Mouse (Mus musculus): Measurements from ENCODE around the gene Dnm3.

Gene Dnm3

GRCm38 (mm10) chr1:162162249-162162648 is 315.6 kb downstream of the Dnm3 start:
- DNase-seq (ENCODE audit: low read depth), result no peak

GRCm38 (mm10) chr1:162160718-162161117 is 317.1 kb downstream of the Dnm3 start:
- no peak for DNase-seq (ENCODE audit: low read depth)

- no peak for DNase-seq (ENCODE audit: low read depth)
Observed at GRCm38 (mm10) chr1:162158486-162158885, 319.3 kb downstream of the Dnm3 start.

GRCm38 (mm10) chr1:162157659-162158058 is 320.2 kb downstream of the Dnm3 start:
- DNase-seq (ENCODE audit: low read depth), result no peak

GRCm38 (mm10) chr1:162156873-162157272 is 321.0 kb downstream of the Dnm3 start:
- no peak for DNase-seq (ENCODE audit: low read depth)

GRCm38 (mm10) chr1:162155546-162155945 is 322.3 kb downstream of the Dnm3 start:
- DNase-seq (ENCODE audit: low read depth), result no peak

DNA sequence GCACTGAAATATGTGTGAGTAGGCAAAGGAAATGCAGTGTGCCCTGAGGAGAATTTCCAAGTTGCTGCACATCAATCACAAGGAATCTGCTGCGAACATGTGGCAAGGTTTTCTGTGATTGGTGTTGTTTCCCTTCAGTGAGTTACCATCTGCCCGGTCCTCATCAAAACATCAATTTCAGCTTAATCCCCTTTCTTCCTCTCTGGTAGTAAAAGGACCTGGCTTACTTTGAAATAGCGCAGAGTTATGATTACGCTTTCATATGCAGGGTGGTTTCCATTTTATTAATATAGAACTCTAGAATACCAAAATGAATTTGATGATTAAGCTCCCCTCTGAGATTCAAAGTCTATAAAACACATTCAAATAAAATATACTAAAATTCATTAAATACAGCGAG is 324.7 kb downstream of the Dnm3 start:
- no peak for DNase-seq (ENCODE audit: low read depth)

DNA sequence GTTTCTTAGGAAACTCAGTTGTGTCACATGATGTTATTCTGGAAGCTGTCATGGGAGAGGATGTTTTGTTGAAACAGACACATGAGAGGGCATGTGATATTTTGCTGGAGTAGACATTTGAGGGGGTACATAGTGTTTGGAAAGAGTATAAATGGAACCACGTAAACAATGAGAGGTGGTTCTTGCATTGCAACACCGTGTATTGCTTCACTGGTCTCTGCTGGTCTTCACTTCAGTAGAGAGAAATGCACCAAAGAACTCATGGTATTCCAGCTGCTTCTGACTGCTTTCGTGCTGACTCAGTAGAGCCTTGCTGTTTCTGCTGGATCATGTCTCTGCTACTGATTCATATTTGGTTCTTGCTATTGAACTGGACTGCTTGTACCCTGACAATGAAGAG is 328.1 kb downstream of the Dnm3 start:
- DNase-seq (ENCODE audit: low read depth), result no peak

DNA sequence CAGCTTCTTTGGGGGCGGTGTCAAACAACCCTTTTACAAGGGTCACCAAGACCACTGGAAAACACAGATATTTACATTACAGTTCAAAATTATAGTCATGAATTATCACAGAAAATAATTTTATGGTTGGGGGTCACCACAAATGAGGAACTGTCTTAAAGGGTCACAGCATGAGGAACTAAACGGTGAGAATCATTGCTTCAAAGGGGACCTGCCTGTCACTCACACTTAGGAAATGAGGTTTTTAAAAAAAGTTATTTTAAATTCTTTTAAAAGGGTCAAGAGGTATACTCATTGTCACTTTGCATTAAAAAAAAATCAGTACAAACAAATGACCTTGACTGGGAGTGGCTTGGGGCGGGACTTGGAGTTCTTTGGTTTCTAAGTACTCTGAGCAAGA is 330.3 kb downstream of the Dnm3 start:
- DNase-seq (ENCODE audit: low read depth), result no peak

- no peak for DNase-seq (ENCODE audit: low read depth)
Observed at GRCm38 (mm10) chr1:162145748-162146147, 332.1 kb downstream of the Dnm3 start.

GRCm38 (mm10) chr1:162144992-162145391 is 332.8 kb downstream of the Dnm3 start:
- DNase-seq (ENCODE audit: low read depth), result no peak

DNA sequence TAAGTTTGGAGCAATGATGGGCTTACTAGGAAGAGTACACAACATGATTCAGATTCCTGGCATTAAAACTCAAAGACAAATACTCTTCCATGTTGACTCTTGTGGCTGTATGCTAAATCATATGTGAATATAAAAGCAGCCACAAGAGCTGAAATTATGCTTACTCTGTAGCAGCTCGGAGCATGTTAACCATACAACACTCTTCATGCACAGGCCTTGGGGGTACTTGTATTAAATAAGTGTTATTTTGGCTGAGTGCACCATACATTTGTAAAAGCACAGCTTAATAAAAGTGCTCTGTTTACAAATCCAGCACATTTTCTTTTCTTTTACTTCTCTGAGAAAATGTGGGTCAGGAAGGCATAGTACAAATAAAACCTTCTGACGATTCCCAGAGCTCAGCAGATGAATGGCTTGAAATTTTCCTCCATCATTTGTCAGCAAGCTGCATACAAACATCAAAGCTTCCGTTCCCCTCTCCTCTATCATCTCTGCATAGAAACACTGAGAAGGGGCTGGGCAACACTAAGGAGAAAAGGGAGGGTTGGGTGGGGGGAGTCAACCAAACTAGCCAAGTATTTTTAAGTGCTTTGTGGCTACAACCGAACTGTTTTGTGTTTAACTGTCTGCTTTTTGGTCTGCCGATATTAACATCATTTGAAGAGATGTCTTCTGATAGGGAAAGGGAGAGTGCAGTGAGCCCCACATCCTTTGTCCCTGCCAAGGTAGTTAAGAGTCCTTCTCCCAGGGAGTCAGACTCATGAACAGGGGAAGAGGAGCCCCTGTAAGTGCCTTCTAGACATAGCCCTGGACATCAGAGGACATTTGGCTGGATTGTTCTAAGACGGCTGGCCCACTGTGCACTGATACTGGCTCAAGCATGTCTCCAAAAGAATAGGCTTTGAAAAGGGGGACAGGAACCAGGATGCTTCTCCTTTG is 333.6 kb downstream of the Dnm3 start:
- DNase-seq (ENCODE audit: low read depth), result no peak

GRCm38 (mm10) chr1:162142285-162142684 is 335.5 kb downstream of the Dnm3 start:
- no peak for DNase-seq (ENCODE audit: low read depth)

- no peak for DNase-seq (ENCODE audit: low read depth)
Observed at GRCm38 (mm10) chr1:162136328-162136727, 341.5 kb downstream of the Dnm3 start.

GRCm38 (mm10) chr1:162135451-162136213 is 342.2 kb downstream of the Dnm3 start:
- no peak for DNase-seq (ENCODE audit: low read depth)

- DNase-seq (ENCODE audit: low read depth), result no peak
Observed at GRCm38 (mm10) chr1:162134651-162135066, 343.2 kb downstream of the Dnm3 start.

GRCm38 (mm10) chr1:162132908-162133641 is 344.8 kb downstream of the Dnm3 start:
- no peak for DNase-seq (ENCODE audit: low read depth)

DNA sequence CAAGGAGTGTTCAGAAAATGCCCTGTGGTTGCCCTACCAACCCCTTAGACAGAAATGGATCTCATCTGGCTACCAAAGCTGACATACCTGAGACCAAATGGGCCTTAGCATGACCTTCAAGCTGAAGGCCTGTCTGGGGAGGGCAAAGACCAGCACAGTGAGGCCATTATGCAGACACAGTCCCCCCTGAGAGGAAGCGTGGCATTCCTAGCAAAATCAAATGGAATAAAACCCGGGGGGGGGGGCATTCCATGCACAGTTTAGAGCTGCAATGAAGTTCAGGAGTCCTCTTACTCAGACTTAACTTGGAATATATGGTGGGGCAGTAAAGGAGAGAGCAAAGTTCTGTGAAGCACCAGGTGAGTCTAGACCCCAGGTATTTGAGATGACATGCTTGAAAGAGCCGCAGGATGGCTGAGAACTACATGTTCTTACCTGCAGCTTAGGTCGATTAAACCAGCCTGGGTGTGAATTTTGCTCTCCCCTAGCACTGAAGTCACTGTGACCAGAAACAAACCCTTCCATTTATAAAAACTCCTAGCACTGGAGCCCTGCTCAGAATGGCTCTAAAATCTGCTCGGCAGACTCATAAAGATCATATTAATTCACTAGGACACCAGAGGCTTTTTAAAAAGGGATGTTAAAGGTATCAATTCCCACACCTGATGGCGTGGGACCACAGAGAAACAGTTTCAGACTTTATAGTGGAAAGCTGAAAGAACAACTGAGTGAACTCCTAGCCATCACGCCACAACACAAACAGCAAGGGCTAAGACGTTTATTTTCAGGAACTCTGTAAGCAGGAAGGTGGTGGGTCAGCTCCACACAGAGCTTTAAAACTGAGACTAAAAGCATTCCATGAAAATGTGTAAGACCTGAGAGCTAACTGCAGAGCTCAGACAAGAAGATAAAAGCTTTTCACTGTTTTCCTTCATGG is 350.7 kb downstream of the Dnm3 start:
- DNase-seq (ENCODE audit: low read depth), result no peak

DNA sequence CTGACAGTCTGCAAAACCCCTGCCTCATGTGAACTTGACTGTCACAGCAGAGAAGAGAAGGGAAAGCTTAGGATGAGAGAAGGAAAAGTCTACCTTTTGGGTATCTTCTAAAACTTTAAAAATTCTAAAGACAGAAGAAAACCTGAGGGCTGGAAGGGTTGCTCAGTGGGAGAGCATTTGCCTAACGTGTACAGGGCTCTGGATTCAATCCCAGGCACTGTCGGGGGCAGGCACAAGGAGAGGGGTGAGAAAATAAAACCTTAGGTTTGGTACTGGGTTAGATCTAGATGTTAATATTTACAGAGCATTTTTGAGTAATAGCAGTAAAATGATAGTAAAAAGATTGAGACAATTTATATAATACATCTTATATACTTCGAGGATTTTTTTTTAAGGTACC is 353.4 kb downstream of the Dnm3 start:
- DNase-seq (ENCODE audit: low read depth), result no peak

DNA sequence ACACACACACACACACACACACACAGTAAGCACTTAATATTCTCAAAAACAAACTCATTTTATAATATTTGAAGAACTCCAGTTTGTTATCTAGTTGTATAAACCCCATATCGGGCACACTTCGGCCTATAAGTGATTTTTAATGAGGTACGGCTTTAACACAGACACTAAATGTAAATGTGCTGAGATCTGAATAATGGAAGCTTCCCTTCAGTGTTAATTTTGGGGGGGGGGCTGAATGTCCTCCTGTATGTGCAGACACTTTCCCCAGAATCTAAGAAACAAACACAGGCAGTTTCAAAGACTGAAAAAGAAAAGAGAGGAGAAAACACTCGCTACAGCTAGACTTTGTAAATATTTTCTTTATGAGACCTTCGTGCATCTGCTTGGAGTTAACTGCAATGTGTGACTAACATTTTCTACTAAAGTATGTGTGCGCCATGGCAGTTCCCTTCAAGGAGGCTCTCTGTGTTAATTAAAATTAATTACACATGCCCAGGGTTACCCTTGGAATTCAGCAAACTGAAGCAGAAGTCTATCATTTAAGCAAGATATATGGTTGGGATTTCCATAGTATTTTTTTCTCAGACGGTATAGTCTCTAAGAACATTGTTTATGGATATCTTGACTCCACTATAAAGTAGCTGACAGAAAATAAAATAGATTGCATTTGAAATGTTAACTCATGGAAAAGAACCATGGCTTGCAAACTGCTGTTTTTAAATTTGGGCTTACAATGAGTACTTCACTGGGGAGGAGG is 356.2 kb downstream of the Dnm3 start:
- no peak for DNase-seq (ENCODE audit: low read depth)

GRCm38 (mm10) chr1:162109437-162109813 is 368.4 kb downstream of the Dnm3 start:
- no peak for DNase-seq (ENCODE audit: low read depth)
